Mouse (Mus musculus): Measurements from ENCODE around the gene Dhdh.

GRCm38 (mm10) chr7:45451344-45451982 lies 37.1 kb downstream of the Dhdh start:
- TF ChIP-seq POLR2A (IDR thresholded peaks at IDR 0.05; ENCODE audit: insufficient read length, low read depth), result no peak
- peak; percentile 33 for TF ChIP-seq POLR2AphosphoS2 (IDR thresholded peaks at IDR 0.05; ENCODE audit: insufficient read length, low read depth)
- no peak for TF ChIP-seq E2F4 (IDR thresholded peaks at IDR 0.05; ENCODE audit: insufficient read depth)
- no peak for TF ChIP-seq USF1 (IDR thresholded peaks at IDR 0.05; ENCODE audit: low read depth)
- no peak for TF ChIP-seq MAX (IDR thresholded peaks at IDR 0.05; ENCODE audit: low read depth)

Measured in myocyte (in vitro differentiated cells).